Mouse (Mus musculus) thymus, adult 2 months (tissue): ENCODE results near the gene Cradd. TPM values are rescaled to one million over a fixed set of nuclear protein-coding genes. Genes with fewer than 3 reads are reported as not detected.

Experiments used
- DNase-seq: peaks from one replicate; pipeline ENCODE4 v3.0.0; 2021
- H3K27ac ChIP-seq: fragments of 200-500 bp; 2 replicates; pipeline ENCODE4 v1.5.1; 2012; ENCODE audit warnings: low read length, control low read depth; ENCODE audit not compliant: control insufficient read depth, insufficient read depth
- H3K27me3 ChIP-seq: fragments of 200-500 bp; 2 replicates; pipeline ENCODE4 v1.6.1; 2012; ENCODE audit warnings: mild to moderate bottlenecking, low read length, moderate library complexity, mixed read lengths; ENCODE audit not compliant: control insufficient read depth, insufficient read depth
- H3K36me3 ChIP-seq: fragments of 200-500 bp; 2 replicates; pipeline ENCODE4 v1.6.1; 2012; ENCODE audit warnings: mild to moderate bottlenecking, low read length, moderate library complexity; ENCODE audit not compliant: control insufficient read depth, insufficient read depth
- H3K4me1 ChIP-seq: fragments of 200-500 bp; replicated peaks from 2 replicates; pipeline ENCODE4 v1.6.1; 2012; ENCODE audit warnings: low read length; ENCODE audit not compliant: control insufficient read depth, insufficient read depth
- H3K4me3 ChIP-seq: fragments of 200-500 bp; 2 replicates; pipeline ENCODE4 v1.5.1; 2012; ENCODE audit warnings: mild to moderate bottlenecking, low read length, control low read depth, moderate library complexity; ENCODE audit not compliant: control insufficient read depth, insufficient read depth
- CTCF ChIP-seq: fragments of 200-500 bp; IDR thresholded peaks from 2 replicates; pipeline ENCODE4 v1.5.1; 2012; ENCODE audit warnings: mild to moderate bottlenecking, control low read depth, low read length, moderate library complexity, borderline replicate concordance; ENCODE audit not compliant: control insufficient read depth, poor library complexity, insufficient read depth; ENCODE audit errors: extremely low read depth
- POLR2A ChIP-seq: fragments of 200-500 bp; IDR thresholded peaks from 2 replicates; pipeline ENCODE4 v1.6.1; 2012; ENCODE audit warnings: mild to moderate bottlenecking, low read length, control low read depth, moderate library complexity; ENCODE audit not compliant: control insufficient read depth, poor library complexity, insufficient read depth; ENCODE audit errors: extremely low read depth
- WGBS: fragments of 180-500 bp; shearing (Covaris S2); methylation state at CpG from one replicate; pipeline ENCODE4 v1.1.7; 2018; 5-methylcytosine and 5-hydroxymethylcytosine counted together
- polyA plus RNA-seq: library from polyadenylated mRNA; depleted of rRNA; stranded (reverse); fragments of >200 nt; gene quantifications from 2 replicates; pipeline ENCODE4 v1.2.3, GENCODE M21; 2012; rRNA removed

Cradd gene
- polyA plus RNA-seq, 1 experiment, result 15.8 TPM

DNA sequence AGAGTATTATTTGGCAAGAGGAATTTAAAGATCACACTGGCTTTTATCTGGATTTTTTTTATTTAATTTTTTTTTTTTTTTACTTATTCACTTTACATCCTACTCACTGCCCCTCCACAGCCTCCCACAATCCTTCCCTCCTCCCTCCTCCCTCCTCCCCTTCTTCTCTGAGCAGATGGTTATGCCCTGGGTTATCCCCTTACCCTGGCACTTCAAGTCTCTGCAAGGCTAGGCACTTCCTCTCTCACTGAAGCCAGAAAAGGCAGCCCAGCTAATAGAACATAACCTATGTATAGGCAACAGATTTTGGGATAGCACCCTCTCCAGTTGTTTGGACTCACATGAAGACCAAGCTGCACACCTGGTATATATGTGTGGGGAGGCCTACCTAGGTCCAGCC, 183.7 kb downstream of the Cradd start:
- Histone ChIP-seq H3K27me3 (no peaks in the 10 kb centered on the region), H3K4me1 (0 out of 2 replicates have a peak, but pooled peaks cover 3% of the 10 kb centered on the region), H3K36me3 (no peaks in the 10 kb centered on the region), H3K27ac (no peak overlapping the region), H3K4me3 (no peak overlapping the region)
- TF ChIP-seq CTCF (no peak), POLR2A (no peak)
- DNase-seq, result no peak

DNA sequence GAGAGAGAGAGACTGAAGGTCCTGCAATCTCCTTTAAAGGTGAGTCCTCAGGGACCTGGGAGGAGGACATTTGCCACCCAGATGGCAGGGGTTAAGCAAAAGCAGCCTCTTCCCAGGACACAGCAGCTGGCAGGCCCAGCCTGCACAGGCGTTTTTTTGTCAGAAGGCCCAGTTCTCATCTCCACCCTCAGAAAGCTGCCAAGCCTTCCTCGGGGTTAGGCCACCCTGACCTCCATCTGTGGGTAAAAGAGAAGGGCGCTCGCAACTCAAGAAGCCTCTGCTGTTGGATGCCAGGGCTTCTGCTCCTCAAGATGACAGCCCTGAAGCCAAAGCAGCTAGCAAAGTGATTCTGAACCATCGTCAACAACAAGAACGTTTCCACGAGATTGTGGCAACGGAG, 184.3 kb downstream of the Cradd start:
- 87% methylated on average over 8 of the region's 8 CpGs for WGBS
- Histone ChIP-seq H3K27ac (no peak overlapping the region), H3K4me1 (0 out of 2 replicates have a peak, but pooled peaks cover 3% of the 10 kb centered on the region), H3K27me3 (no peaks in the 10 kb centered on the region), H3K36me3 (no peaks in the 10 kb centered on the region), H3K4me3 (no peak overlapping the region)
- TF ChIP-seq POLR2A (no peak), CTCF (no peak)
- DNase-seq, result no peak

DNA sequence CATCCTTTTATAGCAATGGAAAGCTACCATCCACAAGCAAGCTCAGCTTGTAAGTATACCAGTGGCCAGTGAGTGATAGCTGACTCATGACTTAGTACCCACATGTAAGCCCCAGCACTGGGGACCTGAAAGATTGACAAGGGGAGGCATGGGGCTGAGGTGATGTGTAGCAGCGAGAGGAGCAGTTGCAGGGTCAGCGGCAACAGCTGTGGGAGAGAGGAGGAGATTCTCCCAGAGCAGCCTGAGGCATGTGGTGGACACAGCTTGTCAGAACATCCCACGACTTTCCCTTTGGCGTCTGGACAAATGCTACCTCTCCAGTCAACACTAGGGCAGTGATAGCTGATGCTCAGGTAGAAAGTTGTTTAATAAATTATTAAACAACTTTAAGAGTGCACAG, 190.9 kb downstream of the Cradd start:
- WGBS, result 89% methylated on average over 4 of the region's 4 CpGs
- DNase-seq, result no peak
- Histone ChIP-seq H3K36me3 (no peaks in the 10 kb centered on the region), H3K27me3 (no peaks in the 10 kb centered on the region), H3K4me3 (no peak overlapping the region), H3K27ac (no peak overlapping the region), H3K4me1 (no peaks in the 10 kb centered on the region)
- TF ChIP-seq POLR2A (no peak), CTCF (no peak)

Other genes starting within 250 kb of the Cradd start
- gene Socs2, start 93.0 kb upstream of the Cradd start, polyA plus RNA-seq, result 18.4 and 19.4 TPM in 2 replicates
- gene Mrpl42, start 177.8 kb upstream of the Cradd start, polyA plus RNA-seq, result 78.4 and 107 TPM in 2 replicates
- gene Ube2n, start 191.0 kb upstream of the Cradd start, polyA plus RNA-seq, result 63.5 and 65.8 TPM in 2 replicates
- gene Nudt4, start 240.0 kb upstream of the Cradd start, polyA plus RNA-seq, result 15.9 and 20.5 TPM in 2 replicates